Mouse (Mus musculus) neural tube, embryonic 14.5 days (tissue): ENCODE data around the gene Pirt. TPM values are rescaled to one million over a fixed set of nuclear protein-coding genes. Genes with fewer than 3 reads are reported as not detected.

Source experiments
- ATAC-seq: fragments of 200-750 bp; cut with Nextera tagmentation; 2 replicates; pipeline ENCODE4 v1.8.0; 2017; ENCODE audit warnings: low read depth, mild to moderate bottlenecking, moderate TSS enrichment, moderate library complexity
- H3K27ac ChIP-seq: fragments of 300-500 bp; sonication (generic); 2 replicates; pipeline ENCODE4 v1.5.1; 2014; ENCODE audit warnings: low read depth, mild to moderate bottlenecking, control low read depth, low read length, moderate library complexity, mixed read lengths
- H3K27me3 ChIP-seq: fragments of 300-500 bp; sonication (generic); 2 replicates; pipeline ENCODE4 v1.6.1; 2014; ENCODE audit warnings: low read length; ENCODE audit not compliant: control insufficient read depth, insufficient read depth
- H3K36me3 ChIP-seq: fragments of 300-500 bp; sonication (generic); 2 replicates; pipeline ENCODE4 v1.6.1; 2014; ENCODE audit warnings: low read length, mixed read lengths; ENCODE audit not compliant: control insufficient read depth, insufficient read depth
- H3K4me1 ChIP-seq: fragments of 300-500 bp; sonication (generic); 2 replicates; pipeline ENCODE4 v1.6.1; 2014; ENCODE audit warnings: low read length; ENCODE audit not compliant: control insufficient read depth, insufficient read depth
- H3K4me2 ChIP-seq: fragments of 300-500 bp; sonication (generic); 2 replicates; pipeline ENCODE4 v1.6.1; 2014; ENCODE audit warnings: mild to moderate bottlenecking, low read depth, low read length, control low read depth
- H3K4me3 ChIP-seq: fragments of 300-500 bp; sonication (generic); 2 replicates; pipeline ENCODE4 v1.5.1; 2014; ENCODE audit warnings: low read depth, low read length, control low read depth, mixed read lengths
- H3K9ac ChIP-seq: fragments of 300-500 bp; sonication (generic); replicated peaks from 2 replicates; pipeline ENCODE4 v1.6.1; 2014; ENCODE audit warnings: low read depth, mild to moderate bottlenecking, control low read depth, low read length, mixed read lengths
- H3K9me3 ChIP-seq: fragments of 300-500 bp; sonication (generic); 2 replicates; pipeline ENCODE4 v1.6.1; 2016; ENCODE audit warnings: low read length; ENCODE audit not compliant: control insufficient read depth
- WGBS: fragments of 180-500 bp; shearing (Covaris S2); extraction: QIAGEN DNeasy Blood & Tissue Kit; methylation state at CpG from one replicate; pipeline ENCODE4 v1.1.7; 2014; 5-methylcytosine and 5-hydroxymethylcytosine counted together
- polyA plus RNA-seq: library from polyadenylated mRNA; unstranded; fragments of >200 nt; fragmentation: Nextera tagmentation; extraction: Ambion mirVana; gene quantifications from 2 replicates; pipeline ENCODE4 v1.2.1, GENCODE M21; 2014

Pirt gene
- polyA plus RNA-seq, 1 experiment from 2014 or later: 0.83 TPM

GRCm38 (mm10) chr11:66968575-66968974 lies 56.8 kb downstream of the Pirt start:
- 82% methylated on average over 1 of the region's 1 CpGs for WGBS
- Histone ChIP-seq H3K27me3 (no peaks in the 10 kb centered on the region), H3K27ac (no peak overlapping the region), H3K4me1 (no peaks in the 10 kb centered on the region), H3K9ac (no peak overlapping the region), H3K36me3 (no peaks in the 10 kb centered on the region), H3K9me3 (no peaks in the 10 kb centered on the region), H3K4me3 (no peak overlapping the region), H3K4me2 (no peak overlapping the region)
- ATAC-seq: no peak

GRCm38 (mm10) chr11:66973507-66973906 lies 61.7 kb downstream of the Pirt start:
- Histone ChIP-seq H3K4me3 (no peak overlapping the region), H3K27me3 (no peaks in the 10 kb centered on the region), H3K4me1 (no peaks in the 10 kb centered on the region), H3K9me3 (no peaks in the 10 kb centered on the region), H3K4me2 (no peak overlapping the region), H3K9ac (no peak overlapping the region), H3K27ac (no peak overlapping the region), H3K36me3 (no peaks in the 10 kb centered on the region)
- 87% methylated on average over 3 of the region's 3 CpGs for WGBS
- no peak for ATAC-seq

- H3K9me3 ChIP-seq: no peaks in the 10 kb centered on the region
- no peaks in the 10 kb centered on the region for H3K4me1 ChIP-seq
- H3K4me2 ChIP-seq: no peak overlapping the region
- 93% methylated on average over 7 of the region's 7 CpGs for WGBS
- no peak for ATAC-seq
- no peaks in the 10 kb centered on the region for H3K27me3 ChIP-seq
- H3K36me3 ChIP-seq: no peaks in the 10 kb centered on the region
- no peak overlapping the region for H3K4me3 ChIP-seq
- no peak overlapping the region for H3K27ac ChIP-seq
- no peak overlapping the region for H3K9ac ChIP-seq
Observed at GRCm38 (mm10) chr11:66975606-66976330, 64.0 kb downstream of the Pirt start.

Other genes starting within 250 kb of the Pirt start
- not detected in 2 replicates for gene Tmem238l, start 44.7 kb downstream of the Pirt start, polyA plus RNA-seq
- gene Tmem220, start 113.2 kb downstream of the Pirt start, polyA plus RNA-seq: 0.64 and 0.93 TPM in 2 replicates
- 34.5 and 35.1 TPM in 2 replicates for gene Adprm, start 140.6 kb downstream of the Pirt start, polyA plus RNA-seq
- 14.4 and 15.7 TPM in 2 replicates for gene Sco1, start 140.7 kb downstream of the Pirt start, polyA plus RNA-seq
- gene Myh3, start 166.3 kb downstream of the Pirt start, polyA plus RNA-seq: 0.48 and 1.6 TPM in 2 replicates